Mouse (Mus musculus): ENCODE measurements at regions not wholly inside any gene's neighbourhood (a gene's known extent, or its start where the extent isn't known, plus 50 kb on each side); places are given as distances from the start of the nearest gene placed in this dataset.

- WGBS: 37% methylated on average over 3 of the region's 3 CpGs
- H3K27ac ChIP-seq (ENCODE audit: control insufficient read depth, insufficient read depth, low read depth, low read length, poor library complexity): no peak overlapping the region
- no peak overlapping the region for H3K4me3 ChIP-seq (replicated peaks; ENCODE audit: control insufficient read depth, low read depth, low read length)
- no peak for TF ChIP-seq POLR2A (IDR thresholded peaks at IDR 0.05; ENCODE audit: borderline replicate concordance, control insufficient read depth, low read depth, low read length)
- TF ChIP-seq CTCF (IDR thresholded peaks at IDR 0.05; ENCODE audit: control insufficient read depth, insufficient read depth, low read length): no peak
- no peaks in the 10 kb centered on the region for H3K4me1 ChIP-seq (ENCODE audit: control insufficient read depth, insufficient read depth, low read length)
Measured at GRCm38 (mm10) chr9:84394536-84395314, 469.8 kb downstream of the Bckdhb start.

- WGBS: 86% methylated on average over 3 of the region's 3 CpGs
- H3K4me1 ChIP-seq (ENCODE audit: control insufficient read depth, insufficient read depth, low read length): no peaks in the 10 kb centered on the region
- TF ChIP-seq CTCF (IDR thresholded peaks at IDR 0.05; ENCODE audit: control insufficient read depth, insufficient read depth, low read length) (no peak), POLR2A (IDR thresholded peaks at IDR 0.05; ENCODE audit: borderline replicate concordance, control insufficient read depth, low read depth, low read length) (no peak)
- H3K27ac ChIP-seq (ENCODE audit: control insufficient read depth, insufficient read depth, low read depth, low read length, poor library complexity): no peak overlapping the region
- H3K4me3 ChIP-seq (replicated peaks; ENCODE audit: control insufficient read depth, low read depth, low read length): no peak overlapping the region
Measured at GRCm38 (mm10) chr9:84399481-84399880, 474.5 kb downstream of the Bckdhb start.

GRCm38 (mm10) chr9:84408260-84409203, 483.6 kb downstream of the Bckdhb start:
- H3K27ac ChIP-seq (ENCODE audit: control insufficient read depth, insufficient read depth, low read depth, low read length, poor library complexity): no peak overlapping the region
- H3K4me1 ChIP-seq (ENCODE audit: control insufficient read depth, insufficient read depth, low read length): no peaks in the 10 kb centered on the region
- TF ChIP-seq CTCF (IDR thresholded peaks at IDR 0.05; ENCODE audit: control insufficient read depth, insufficient read depth, low read length) (no peak), POLR2A (IDR thresholded peaks at IDR 0.05; ENCODE audit: borderline replicate concordance, control insufficient read depth, low read depth, low read length) (no peak)
- no peak overlapping the region for H3K4me3 ChIP-seq (replicated peaks; ENCODE audit: control insufficient read depth, low read depth, low read length)
- 77% methylated on average over 10 of the region's 10 CpGs for WGBS
